Mouse (Mus musculus) embryonic fibroblast, embryonic 13.5 days (primary cell): ENCODE results near the gene Cacna1c. TPM values are rescaled to one million over a fixed set of nuclear protein-coding genes. Genes with fewer than 3 reads are reported as not detected.

Experiments used
- H3K27ac ChIP-seq: 2 replicates; pipeline ENCODE4 v1.5.1; 2012; ENCODE audit warnings: low read length, control low read depth, inconsistent platforms; ENCODE audit not compliant: insufficient read depth
- H3K4me1 ChIP-seq: 2 replicates; pipeline ENCODE4 v1.6.1; 2011; ENCODE audit warnings: low read length; ENCODE audit not compliant: control insufficient read depth, insufficient read depth
- H3K4me3 ChIP-seq: 2 replicates; pipeline ENCODE4 v1.5.1; 2011; ENCODE audit warnings: mild to moderate bottlenecking, control low read depth, low read length; ENCODE audit not compliant: insufficient read depth
- CTCF ChIP-seq: IDR thresholded peaks from 2 replicates; pipeline ENCODE4 v1.5.1; 2011; ENCODE audit warnings: mild to moderate bottlenecking, control low read depth, low read length, moderate library complexity, borderline replicate concordance; ENCODE audit not compliant: insufficient read depth
- POLR2A ChIP-seq: IDR thresholded peaks from 2 replicates; pipeline ENCODE4 v1.6.1; 2011; ENCODE audit warnings: low read depth, mild to moderate bottlenecking, control low read depth, low read length, moderate library complexity
- polyA plus RNA-seq: library from polyadenylated mRNA; stranded (reverse); fragments of >200 nt; gene quantifications from 2 replicates; pipeline ENCODE4 v1.2.4, GENCODE M21; 2011; ENCODE audit warnings: low read depth; ENCODE audit not compliant: missing spikeins, insufficient read length

The Cacna1c gene
- polyA plus RNA-seq, 1 experiment: 40.7 TPM

DNA sequence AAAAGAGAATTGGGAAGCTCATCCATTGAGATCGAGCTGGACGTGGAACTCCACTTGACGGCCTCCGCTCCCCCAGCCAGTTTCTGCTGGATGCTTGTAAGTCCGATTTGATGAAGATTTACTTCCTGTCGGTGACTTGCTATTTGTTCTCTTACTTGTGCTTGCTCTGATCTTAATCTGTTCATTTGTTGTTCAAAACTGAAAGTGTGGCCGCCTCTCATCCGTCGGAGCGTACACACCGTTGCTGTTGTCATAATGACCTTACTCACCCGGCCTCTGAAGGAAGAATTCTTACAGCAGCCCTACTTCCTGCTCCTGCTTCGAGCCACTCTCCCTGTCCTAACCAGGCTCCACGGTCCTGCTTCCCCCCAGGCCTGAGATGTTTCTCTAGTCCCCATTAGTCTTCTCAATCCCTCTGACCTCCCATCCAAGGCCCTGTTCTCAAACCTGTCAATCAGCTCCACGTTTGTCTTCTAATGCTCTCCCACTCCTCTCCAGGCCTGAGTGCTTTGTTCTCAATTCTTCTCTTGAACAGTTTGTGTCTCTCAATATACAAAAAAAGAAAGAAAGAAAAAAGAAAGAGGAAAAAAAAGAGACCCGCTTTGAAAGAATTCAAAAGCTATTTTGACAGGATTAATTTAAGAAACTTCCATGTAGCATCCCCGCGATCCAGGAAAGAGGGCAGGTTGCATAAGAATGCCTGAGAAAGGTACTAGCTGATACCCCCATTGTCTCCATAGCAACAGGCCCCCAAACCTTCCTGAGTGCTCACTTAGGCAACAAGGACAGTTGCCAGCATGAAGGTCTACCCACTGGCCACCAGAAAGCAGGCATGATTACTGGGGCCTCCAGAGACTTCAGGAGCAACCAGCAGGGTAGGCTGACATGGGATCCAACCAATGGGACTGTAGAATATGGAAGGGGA is 331.3 kb downstream of the Cacna1c start:
- H3K4me3 ChIP-seq: no peak overlapping the region
- H3K27ac ChIP-seq: no peak overlapping the region
- H3K4me1 ChIP-seq: no peaks in the 10 kb centered on the region; the same call in 1 of the 2 replicates
- TF ChIP-seq CTCF (no peak), POLR2A (no peak)

DNA sequence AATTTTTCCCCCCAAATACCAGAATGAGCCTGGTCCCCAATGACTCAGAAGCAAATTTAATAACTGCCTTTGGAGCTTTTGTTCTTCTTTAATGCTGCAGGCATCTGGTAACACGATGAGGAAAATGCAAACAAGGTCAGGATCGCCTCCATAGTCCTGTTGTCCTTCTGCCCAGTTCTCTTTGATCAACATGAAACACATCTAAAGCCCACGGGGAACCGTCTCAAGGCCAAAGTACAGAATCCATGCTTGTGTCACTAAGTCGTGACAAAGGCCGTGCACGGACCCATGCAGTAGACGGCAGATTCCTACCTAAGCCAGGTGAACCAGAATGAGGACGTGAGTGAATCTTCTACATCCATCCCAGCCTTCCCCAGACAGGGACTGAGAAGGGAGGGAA is 333.5 kb downstream of the Cacna1c start:
- Histone ChIP-seq H3K4me1 (peaks cover 3% of the 10 kb centered on the region), H3K4me3 (no peak overlapping the region), H3K27ac (no peak overlapping the region)
- TF ChIP-seq CTCF (no peak), POLR2A (no peak)

DNA sequence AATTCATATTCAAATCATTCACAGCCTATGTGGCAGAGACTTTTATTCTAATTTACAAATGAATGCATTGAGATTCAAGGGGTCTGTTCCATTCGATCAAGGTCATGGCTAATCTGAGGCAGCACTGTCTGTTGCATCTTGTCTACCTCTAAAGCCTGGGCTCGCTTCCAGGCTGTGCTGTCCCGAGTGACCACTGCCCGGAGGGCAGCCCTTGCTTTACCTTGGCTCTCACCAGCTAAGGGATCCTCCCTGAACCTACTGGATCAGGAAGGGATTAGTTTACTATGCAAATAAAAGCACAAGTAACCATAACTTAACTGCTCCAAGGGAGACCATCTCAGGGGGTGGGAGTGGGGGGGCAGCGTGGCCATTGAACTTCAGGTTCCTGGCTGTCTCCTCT is 334.1 kb downstream of the Cacna1c start:
- H3K27ac ChIP-seq: no peak overlapping the region
- H3K4me1 ChIP-seq: peaks cover 3% of the 10 kb centered on the region
- no peak for TF ChIP-seq CTCF
- no peak for TF ChIP-seq POLR2A
- no peak overlapping the region for H3K4me3 ChIP-seq

DNA sequence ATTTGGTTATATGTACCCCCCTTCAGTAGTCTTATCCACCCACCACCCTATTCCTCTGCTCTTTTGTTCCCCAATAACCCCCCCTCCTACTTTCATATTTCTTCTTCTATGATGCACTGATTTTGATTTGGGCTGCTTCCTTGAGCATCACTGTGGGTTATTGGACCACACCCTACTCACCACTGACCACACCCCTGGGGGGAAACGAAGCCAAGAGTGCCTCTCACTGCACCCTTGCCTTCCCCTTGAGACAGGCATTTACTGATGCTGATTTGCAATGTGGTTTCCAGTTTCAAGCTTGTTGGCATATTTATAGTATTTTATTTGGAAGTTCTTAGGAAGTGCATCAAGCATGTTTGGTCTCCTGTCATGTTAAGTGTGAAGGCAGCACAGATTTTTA is 337.8 kb downstream of the Cacna1c start:
- no peak overlapping the region for H3K27ac ChIP-seq
- no peak overlapping the region for H3K4me3 ChIP-seq
- H3K4me1 ChIP-seq: peaks cover 3% of the 10 kb centered on the region
- TF ChIP-seq POLR2A: no peak
- TF ChIP-seq CTCF: no peak

DNA sequence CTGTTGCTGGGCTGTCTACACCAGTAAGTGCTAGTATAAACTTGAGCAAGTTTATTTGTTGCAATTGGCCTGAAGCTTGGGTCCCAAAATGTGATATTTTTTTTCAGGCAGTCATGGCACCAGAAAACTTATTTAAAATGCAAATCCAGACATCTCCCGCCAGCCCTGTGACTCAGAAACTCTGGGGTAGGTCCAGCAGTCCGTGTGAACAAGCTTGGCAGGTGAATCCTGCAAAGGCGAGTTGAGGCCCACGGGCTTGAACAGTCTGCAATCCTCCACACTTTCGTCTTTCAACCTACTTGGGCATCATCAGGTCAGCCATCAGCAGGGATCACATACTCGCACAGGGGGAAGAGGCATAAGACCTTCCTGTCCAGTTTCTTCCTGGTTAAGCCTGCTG is 344.1 kb downstream of the Cacna1c start:
- H3K4me1 ChIP-seq: no peaks in the 10 kb centered on the region
- no peak overlapping the region for H3K27ac ChIP-seq
- H3K4me3 ChIP-seq: no peak overlapping the region
- TF ChIP-seq POLR2A (no peak), CTCF (no peak)

DNA sequence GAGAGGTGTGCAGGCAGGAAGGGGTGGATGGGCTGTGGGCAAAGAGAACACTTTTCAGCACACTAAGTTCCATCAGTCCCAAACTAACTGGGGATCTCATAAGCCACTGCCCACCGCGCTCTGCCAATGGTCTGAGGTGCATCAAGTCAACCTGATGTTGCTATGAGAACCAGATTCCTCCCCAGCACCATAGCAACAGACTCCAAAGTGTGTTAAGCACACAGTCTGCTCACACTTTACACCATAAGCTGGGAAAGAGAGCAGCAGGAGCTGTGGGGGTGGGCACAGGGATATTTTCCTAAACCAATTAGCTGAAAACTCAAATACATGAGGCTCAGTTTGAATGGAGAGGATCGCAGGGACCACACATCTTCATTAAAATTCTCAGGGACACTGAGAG is 345.1 kb downstream of the Cacna1c start:
- TF ChIP-seq CTCF (no peak), POLR2A (no peak)
- Histone ChIP-seq H3K4me3 (no peak overlapping the region), H3K4me1 (no peaks in the 10 kb centered on the region), H3K27ac (peak overlapping the region; percentile 2; the same call in 1 of the 2 replicates)

DNA sequence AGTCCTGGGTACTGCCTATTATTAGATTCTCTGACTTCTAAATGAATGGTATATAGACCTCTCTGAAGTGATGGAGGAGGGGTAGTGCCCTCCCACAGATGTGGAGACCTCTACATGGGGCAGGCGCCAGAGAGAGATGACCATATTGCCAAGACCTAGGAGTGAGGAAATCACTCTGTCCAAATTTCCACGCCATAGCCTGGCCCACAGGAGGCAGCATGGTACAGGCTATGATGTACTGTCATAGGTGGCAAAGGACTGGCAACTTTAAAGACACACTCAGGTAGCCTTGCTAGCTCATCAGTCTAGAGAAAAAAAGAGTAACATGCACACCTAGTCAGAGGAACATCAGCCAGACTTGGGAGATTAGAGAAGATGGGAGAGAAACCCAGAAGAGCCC is 347.6 kb downstream of the Cacna1c start:
- no peak overlapping the region for H3K27ac ChIP-seq
- TF ChIP-seq POLR2A: no peak
- peak; percentile 32; the same call in 1 of the 2 replicates for TF ChIP-seq CTCF
- no peak overlapping the region for H3K4me3 ChIP-seq
- H3K4me1 ChIP-seq: no peaks in the 10 kb centered on the region

DNA sequence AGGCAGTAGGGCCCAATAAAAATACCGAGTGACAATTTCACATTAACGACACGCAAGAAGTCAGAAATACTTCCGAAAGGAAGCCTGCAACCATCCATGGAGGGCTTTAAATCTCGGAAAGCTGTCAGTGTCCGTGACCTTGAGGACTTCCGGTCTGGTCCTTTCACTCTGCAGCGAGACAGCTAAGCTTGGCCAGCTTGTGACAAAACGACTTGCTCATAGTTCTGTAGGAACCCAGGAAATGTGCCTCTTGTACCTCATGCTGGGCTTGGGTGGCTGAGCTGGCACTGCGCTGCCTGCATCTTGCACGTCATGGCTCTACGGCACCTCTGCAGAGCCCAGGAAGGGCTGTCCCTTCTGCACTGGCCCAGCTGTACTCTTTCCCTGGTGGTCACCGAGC is 348.5 kb downstream of the Cacna1c start:
- no peaks in the 10 kb centered on the region for H3K4me1 ChIP-seq
- TF ChIP-seq CTCF: no peak
- no peak for TF ChIP-seq POLR2A
- H3K27ac ChIP-seq: no peak overlapping the region
- H3K4me3 ChIP-seq: no peak overlapping the region

DNA sequence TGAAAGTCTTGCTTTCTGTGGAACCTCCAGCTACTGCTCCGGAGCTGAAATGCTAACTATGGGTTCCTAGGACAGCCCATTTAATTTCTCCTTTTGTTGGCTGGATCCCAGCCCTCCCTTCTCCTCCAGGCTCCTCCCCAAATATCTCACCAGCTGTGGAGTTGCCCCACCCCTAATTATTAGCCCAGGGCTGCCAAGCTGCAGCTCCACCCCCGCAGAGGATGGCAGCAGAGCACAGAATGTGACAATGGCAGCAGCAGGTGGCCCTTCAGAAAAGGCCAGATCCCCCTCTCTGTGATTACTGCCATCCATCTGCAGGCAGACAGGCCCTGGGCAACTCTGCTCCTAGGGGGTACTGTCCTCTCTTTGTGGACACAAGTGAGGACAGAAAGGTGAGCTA is 350.4 kb downstream of the Cacna1c start:
- Histone ChIP-seq H3K4me3 (no peak overlapping the region), H3K27ac (no peak overlapping the region)
- TF ChIP-seq POLR2A (no peak), CTCF (no peak)

DNA sequence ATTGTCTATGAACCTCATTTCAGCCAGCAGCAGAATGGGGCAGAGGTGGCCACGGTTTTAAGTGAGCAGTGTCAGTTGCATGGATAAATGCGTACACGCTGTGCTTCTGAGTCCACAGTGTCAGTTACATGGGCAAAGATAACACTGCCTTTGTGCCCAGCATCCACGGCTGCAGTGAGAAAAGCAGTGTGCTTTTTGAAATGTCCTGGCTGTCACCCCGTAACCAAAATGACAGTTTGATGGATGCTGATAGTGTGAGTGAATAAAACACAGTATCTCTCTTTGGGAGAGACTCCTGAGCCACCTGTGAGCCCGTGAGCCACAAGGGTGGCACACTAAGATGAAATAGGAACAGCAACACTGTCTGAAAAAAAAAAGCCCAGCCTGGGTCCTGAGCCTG is 351.0 kb downstream of the Cacna1c start:
- Histone ChIP-seq H3K27ac (no peak overlapping the region), H3K4me1 (0 out of 2 replicates have a peak, but pooled peaks cover under 1% of the 10 kb centered on the region), H3K4me3 (no peak overlapping the region)
- TF ChIP-seq POLR2A (no peak), CTCF (no peak)

More for the DNA sequence above, 350.4 kb downstream of the Cacna1c start:
- no peaks in the 10 kb centered on the region for H3K4me1 ChIP-seq
